Mouse (Mus musculus): Measurements from ENCODE around the gene Ppp1r12c. TPM values are rescaled to one million over a fixed set of nuclear protein-coding genes. Genes with fewer than 3 reads are reported as not detected.

Gene Ppp1r12c
- total and polyA plus RNA-seq, 2 experiments from 2014 or later = 34.6 to 75.5 TPM

GRCm38 (mm10) chr7:4445216-4445791, 56.2 kb downstream of the Ppp1r12c start, which contains the start of gene Rdh13:
Gene Rdh13 (minus strand): TSS chr7:4445649.
- Histone ChIP-seq H3K27ac (ENCODE audit: low read depth, low read length) (peak within 1 kb of the TSS; percentile 78), H3K4me2 (ENCODE audit: low read depth, low read length, poor library complexity, severe bottlenecking) (peak within 1 kb of the TSS; percentile 73), H3K4me1 (ENCODE audit: insufficient read depth, low read length) (no peaks in the 10 kb centered on the region; the same call in 1 of the 2 replicates), H3K27me3 (ENCODE audit: insufficient read depth, low read length) (no peaks in the 10 kb centered on the region), H3K4me3 (ENCODE audit: low read depth, low read length) (peak within 1 kb of the TSS; percentile 79), H3K9me3 (ENCODE audit: low read length) (no peaks in the 10 kb centered on the region), H3K36me3 (ENCODE audit: insufficient read depth, low read length) (peaks cover 30% of the 10 kb centered on the region), H3K9ac (replicated peaks; ENCODE audit: low read length, poor library complexity, severe bottlenecking) (peak within 1 kb of the TSS; percentile 71)
- ATAC-seq (ENCODE audit: low FRiP score) (peak; percentile 93), DNase-seq (ENCODE audit: low spot score) (peak; percentile 95)
- peak; percentile 34; the same call in 1 of the 2 replicates for TF ChIP-seq CTCF (IDR thresholded peaks at IDR 0.05)
- under 1% methylated on average over 34 of the region's 35 CpGs for WGBS

DNA sequence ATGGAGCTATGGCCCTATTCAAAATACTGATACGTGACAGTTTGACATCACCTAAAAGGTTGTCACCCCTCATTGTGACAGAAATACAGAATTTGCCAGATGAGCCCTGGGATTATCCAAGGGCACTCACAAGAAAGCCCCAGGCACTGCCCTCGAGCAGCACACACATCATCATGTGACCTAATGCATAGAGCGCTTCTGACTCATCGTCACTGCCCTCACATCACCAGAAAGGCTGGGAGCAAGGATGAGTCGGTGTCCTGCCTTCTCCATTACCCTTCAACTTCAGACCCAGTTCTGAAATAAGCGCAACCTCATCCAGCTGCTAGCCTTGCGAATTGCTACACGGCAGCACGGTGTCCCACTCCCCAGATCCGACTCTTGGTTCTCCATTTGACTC, 60.9 kb downstream of the Ppp1r12c start:
- DNase-seq (ENCODE audit: low spot score) = no peak
- Histone ChIP-seq H3K9ac (replicated peaks; ENCODE audit: low read length, poor library complexity, severe bottlenecking) (no peak overlapping the region), H3K4me2 (ENCODE audit: low read depth, low read length, poor library complexity, severe bottlenecking) (no peak overlapping the region), H3K4me1 (ENCODE audit: insufficient read depth, low read length) (no peaks in the 10 kb centered on the region; the same call in 1 of the 2 replicates), H3K9me3 (ENCODE audit: low read length) (no peaks in the 10 kb centered on the region), H3K4me3 (ENCODE audit: low read depth, low read length) (no peak overlapping the region), H3K27me3 (ENCODE audit: insufficient read depth, low read length) (no peaks in the 10 kb centered on the region), H3K27ac (ENCODE audit: low read depth, low read length) (no peak overlapping the region), H3K36me3 (ENCODE audit: insufficient read depth, low read length) (peaks cover 39% of the 10 kb centered on the region)
- TF ChIP-seq CTCF (IDR thresholded peaks at IDR 0.05) = no peak
- no peak for ATAC-seq (ENCODE audit: low FRiP score)
- WGBS = 90% methylated on average over 10 of the region's 10 CpGs

DNA sequence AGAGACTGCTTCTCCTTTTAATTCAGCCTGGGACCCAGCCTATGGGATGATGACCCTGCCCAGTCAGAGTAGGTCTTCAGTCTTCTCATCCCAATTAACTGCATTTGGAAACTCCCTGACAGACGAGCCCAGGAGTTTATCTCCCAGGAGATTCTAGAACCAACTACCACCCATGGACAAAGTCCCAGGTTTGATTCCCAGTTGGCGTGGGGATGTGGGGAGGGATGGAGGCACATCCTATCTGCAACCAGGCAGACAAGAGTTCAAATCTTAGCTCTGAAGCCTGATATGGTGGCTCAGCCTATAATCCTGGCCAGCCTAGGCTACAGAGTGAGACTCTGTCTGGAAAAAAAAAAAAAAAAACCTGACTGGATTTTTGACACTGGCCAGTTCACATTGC, 63.8 kb downstream of the Ppp1r12c start:
- WGBS = 95% methylated on average over 2 of the region's 2 CpGs
- no peak overlapping the region for H3K4me2 ChIP-seq (ENCODE audit: low read depth, low read length, poor library complexity, severe bottlenecking)
- no peak overlapping the region for H3K27ac ChIP-seq (ENCODE audit: low read depth, low read length)
- no peak overlapping the region for H3K4me3 ChIP-seq (ENCODE audit: low read depth, low read length)
- no peaks in the 10 kb centered on the region for H3K27me3 ChIP-seq (ENCODE audit: insufficient read depth, low read length)
- H3K4me1 ChIP-seq (ENCODE audit: insufficient read depth, low read length) = no peaks in the 10 kb centered on the region
- TF ChIP-seq CTCF (IDR thresholded peaks at IDR 0.05) = no peak
- peaks cover 56% of the 10 kb centered on the region for H3K36me3 ChIP-seq (ENCODE audit: insufficient read depth, low read length)
- DNase-seq (ENCODE audit: low spot score) = no peak
- H3K9ac ChIP-seq (replicated peaks; ENCODE audit: low read length, poor library complexity, severe bottlenecking) = no peak overlapping the region
- no peak for ATAC-seq (ENCODE audit: low FRiP score)
- H3K9me3 ChIP-seq (ENCODE audit: low read length) = no peaks in the 10 kb centered on the region

- Histone ChIP-seq H3K9me3 (ENCODE audit: low read length) (no peaks in the 10 kb centered on the region), H3K27ac (ENCODE audit: low read depth, low read length) (no peak overlapping the region), H3K27me3 (ENCODE audit: insufficient read depth, low read length) (no peaks in the 10 kb centered on the region), H3K4me3 (ENCODE audit: low read depth, low read length) (no peak overlapping the region), H3K4me2 (ENCODE audit: low read depth, low read length, poor library complexity, severe bottlenecking) (no peak overlapping the region), H3K9ac (replicated peaks; ENCODE audit: low read length, poor library complexity, severe bottlenecking) (no peak overlapping the region), H3K36me3 (ENCODE audit: insufficient read depth, low read length) (peaks cover 56% of the 10 kb centered on the region), H3K4me1 (ENCODE audit: insufficient read depth, low read length) (no peaks in the 10 kb centered on the region)
- 96% methylated on average over 8 of the region's 8 CpGs for WGBS
- DNase-seq (ENCODE audit: low spot score) (no peak), ATAC-seq (ENCODE audit: low FRiP score) (no peak)
- TF ChIP-seq CTCF (IDR thresholded peaks at IDR 0.05) = no peak
Measured at GRCm38 (mm10) chr7:4432026-4432425, 69.5 kb downstream of the Ppp1r12c start.

- peaks cover 58% of the 10 kb centered on the region for H3K36me3 ChIP-seq (ENCODE audit: insufficient read depth, low read length)
Measured at GRCm38 (mm10) chr7:4431548-4431947, 69.9 kb downstream of the Ppp1r12c start.

More at GRCm38 (mm10) chr7:4431548-4431947, 69.9 kb downstream of the Ppp1r12c start:
- peak; percentile 89 for TF ChIP-seq CTCF (IDR thresholded peaks at IDR 0.05)
- no peak for ATAC-seq (ENCODE audit: low FRiP score)
- Histone ChIP-seq H3K9ac (replicated peaks; ENCODE audit: low read length, poor library complexity, severe bottlenecking) (no peak overlapping the region), H3K4me3 (ENCODE audit: low read depth, low read length) (no peak overlapping the region), H3K4me2 (ENCODE audit: low read depth, low read length, poor library complexity, severe bottlenecking) (no peak overlapping the region), H3K27ac (ENCODE audit: low read depth, low read length) (no peak overlapping the region), H3K9me3 (ENCODE audit: low read length) (no peaks in the 10 kb centered on the region), H3K27me3 (ENCODE audit: insufficient read depth, low read length) (no peaks in the 10 kb centered on the region), H3K4me1 (ENCODE audit: insufficient read depth, low read length) (no peaks in the 10 kb centered on the region)
- WGBS = 80% methylated on average over 6 of the region's 6 CpGs
- DNase-seq (ENCODE audit: low spot score) = peak; percentile 59

Small RNA genes within 50 kb of the gene (microRNA-seq; reads per million reads assigned to microRNA genes)
- not detected for gene Gm24605 (ENCODE audit: borderline number of aligned reads)

Other genes starting within 250 kb of the Ppp1r12c start
- gene Ncr1, start 164.0 kb downstream of the Ppp1r12c start, total RNA-seq (2014; rRNA removed) = not detected in 2 replicates
- gene Ncr1, start 164.0 kb downstream of the Ppp1r12c start, polyA plus RNA-seq (2015; fragmentation: Nextera tagmentation; extraction: Ambion mirVana) = not detected in 2 replicates
- not detected in 2 replicates for gene Gp6, start 103.9 kb downstream of the Ppp1r12c start, total RNA-seq (2014; rRNA removed)
- gene Gp6, start 103.9 kb downstream of the Ppp1r12c start, polyA plus RNA-seq (2015; fragmentation: Nextera tagmentation; extraction: Ambion mirVana) = not detected in 2 replicates
- gene Rdh13, start 56.0 kb downstream of the Ppp1r12c start, total RNA-seq (2014; rRNA removed) = 61.3 and 75.9 TPM in 2 replicates
- 45.3 and 45.4 TPM in 2 replicates for gene Rdh13, start 56.0 kb downstream of the Ppp1r12c start, polyA plus RNA-seq (2015; fragmentation: Nextera tagmentation; extraction: Ambion mirVana)
- 3.9 and 13.3 TPM in 2 replicates for gene Eps8l1, start 41.0 kb downstream of the Ppp1r12c start, total RNA-seq (2014; rRNA removed)
- 5.2 and 7.4 TPM in 2 replicates for gene Eps8l1, start 41.0 kb downstream of the Ppp1r12c start, polyA plus RNA-seq (2015; fragmentation: Nextera tagmentation; extraction: Ambion mirVana)
- gene Tnnt1, start 14.7 kb upstream of the Ppp1r12c start, total RNA-seq (2014; rRNA removed) = 2.9 and 4.2 TPM in 2 replicates
- 3.3 and 4.1 TPM in 2 replicates for gene Tnnt1, start 14.7 kb upstream of the Ppp1r12c start, polyA plus RNA-seq (2015; fragmentation: Nextera tagmentation; extraction: Ambion mirVana)
- gene Tnni3, start 22.5 kb upstream of the Ppp1r12c start, total RNA-seq (2014; rRNA removed) = 4.1 TPM in 1 of 2 replicates, not detected in the other
- gene Tnni3, start 22.5 kb upstream of the Ppp1r12c start, polyA plus RNA-seq (2015; fragmentation: Nextera tagmentation; extraction: Ambion mirVana) = 1.4 and 1.7 TPM in 2 replicates
- gene Dnaaf3, start 30.8 kb upstream of the Ppp1r12c start, total RNA-seq (2014; rRNA removed) = 0.80 and 2.4 TPM in 2 replicates
- gene Dnaaf3, start 30.8 kb upstream of the Ppp1r12c start, polyA plus RNA-seq (2015; fragmentation: Nextera tagmentation; extraction: Ambion mirVana) = 1.3 and 1.7 TPM in 2 replicates
- 84.7 and 147 TPM in 2 replicates for gene Syt5, start 45.9 kb upstream of the Ppp1r12c start, total RNA-seq (2014; rRNA removed)
- 184 and 194 TPM in 2 replicates for gene Syt5, start 45.9 kb upstream of the Ppp1r12c start, polyA plus RNA-seq (2015; fragmentation: Nextera tagmentation; extraction: Ambion mirVana)
- gene Ptprh, start 102.4 kb upstream of the Ppp1r12c start, total RNA-seq (2014; rRNA removed) = 2.4 and 3.6 TPM in 2 replicates
- 1.1 and 1.3 TPM in 2 replicates for gene Ptprh, start 102.4 kb upstream of the Ppp1r12c start, polyA plus RNA-seq (2015; fragmentation: Nextera tagmentation; extraction: Ambion mirVana)
- 12.4 and 17.4 TPM in 2 replicates for gene Tmem86b, start 129.7 kb upstream of the Ppp1r12c start, total RNA-seq (2014; rRNA removed)
- gene Tmem86b, start 129.7 kb upstream of the Ppp1r12c start, polyA plus RNA-seq (2015; fragmentation: Nextera tagmentation; extraction: Ambion mirVana) = 0.76 and 1.00 TPM in 2 replicates
- gene Ppp6r1, start 157.3 kb upstream of the Ppp1r12c start, total RNA-seq (2014; rRNA removed) = 103 and 131 TPM in 2 replicates
- gene Ppp6r1, start 157.3 kb upstream of the Ppp1r12c start, polyA plus RNA-seq (2015; fragmentation: Nextera tagmentation; extraction: Ambion mirVana) = 7.7 and 10.1 TPM in 2 replicates
- gene Hspbp1, start 183.4 kb upstream of the Ppp1r12c start, total RNA-seq (2014; rRNA removed) = 247 TPM in 2 replicates
- gene Hspbp1, start 183.4 kb upstream of the Ppp1r12c start, polyA plus RNA-seq (2015; fragmentation: Nextera tagmentation; extraction: Ambion mirVana) = 193 and 199 TPM in 2 replicates
- 202 and 226 TPM in 2 replicates for gene Brsk1, start 188.9 kb upstream of the Ppp1r12c start, total RNA-seq (2014; rRNA removed)
- 6.9 and 7.2 TPM in 2 replicates for gene Brsk1, start 188.9 kb upstream of the Ppp1r12c start, polyA plus RNA-seq (2015; fragmentation: Nextera tagmentation; extraction: Ambion mirVana)
- gene Tmem150b, start 223.6 kb upstream of the Ppp1r12c start, total RNA-seq (2014; rRNA removed) = not detected in 2 replicates
- 0.23 TPM in 1 of 2 replicates, not detected in the other for gene Tmem150b, start 223.6 kb upstream of the Ppp1r12c start, polyA plus RNA-seq (2015; fragmentation: Nextera tagmentation; extraction: Ambion mirVana)
- gene Kmt5c, start 238.4 kb upstream of the Ppp1r12c start, total RNA-seq (2014; rRNA removed) = 38.9 and 48.8 TPM in 2 replicates
- gene Kmt5c, start 238.4 kb upstream of the Ppp1r12c start, polyA plus RNA-seq (2015; fragmentation: Nextera tagmentation; extraction: Ambion mirVana) = 33.1 and 35.7 TPM in 2 replicates